Mouse (Mus musculus): ENCODE measurements at regions not wholly inside any gene's neighbourhood (a gene's known extent, or its start where the extent isn't known, plus 50 kb on each side); places are given as distances from the start of the nearest gene placed in this dataset.
"Not testable (repeated sequence)": the region's sequence is repeated elsewhere in the genome, so short reads cannot be mapped to it uniquely, and the experiment has no call there.

DNA sequence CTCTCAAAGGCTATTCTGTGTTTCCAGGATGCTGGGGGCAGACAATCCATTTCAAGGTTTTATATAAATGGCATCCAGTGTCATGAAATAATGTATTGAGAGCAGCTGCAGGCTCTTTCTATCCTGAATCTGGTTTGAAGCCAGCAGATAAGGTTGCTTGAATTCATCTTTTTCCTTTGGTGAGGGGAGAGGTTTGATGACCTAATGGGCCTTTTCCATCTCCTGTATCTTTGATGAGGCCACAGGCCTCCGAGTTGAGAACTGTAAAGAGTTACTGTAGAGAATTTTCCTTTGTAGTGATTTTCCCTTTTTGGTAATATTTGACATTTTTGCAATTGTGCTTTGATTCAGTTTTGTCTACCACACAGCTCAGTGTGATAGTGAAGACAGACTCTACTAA, 458.8 kb upstream of the 1700008P02Rik start:
- no peak for DNase-seq (ENCODE audit: low read depth, low spot score)

DNA sequence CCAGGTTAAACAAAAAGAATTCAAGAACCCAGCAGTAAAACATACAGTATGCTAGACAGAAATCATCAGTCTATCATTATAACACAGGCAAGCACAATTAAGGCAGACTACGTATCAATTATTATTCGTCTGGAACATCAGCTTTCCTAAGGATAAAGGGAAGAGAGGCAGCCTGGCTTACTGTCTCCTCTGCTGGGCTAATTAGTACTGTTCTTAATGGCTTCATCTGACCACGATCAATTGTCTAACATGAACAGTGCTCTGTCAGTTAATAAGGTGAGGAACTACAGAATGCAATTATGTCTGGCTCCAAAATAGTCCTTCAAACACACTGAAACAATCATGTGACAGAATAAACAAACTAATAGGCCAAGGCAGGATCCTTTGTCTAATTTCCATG, 456.6 kb upstream of the 1700008P02Rik start:
- DNase-seq (ENCODE audit: low read depth, low spot score): no peak

GRCm38 (mm10) chr3:7074488-7074887, 454.2 kb upstream of the 1700008P02Rik start:
- DNase-seq (ENCODE audit: low read depth, low spot score): no peak

GRCm38 (mm10) chr3:7041372-7042057, 421.3 kb upstream of the 1700008P02Rik start:
- DNase-seq (ENCODE audit: low read depth, low spot score): no peak

DNA sequence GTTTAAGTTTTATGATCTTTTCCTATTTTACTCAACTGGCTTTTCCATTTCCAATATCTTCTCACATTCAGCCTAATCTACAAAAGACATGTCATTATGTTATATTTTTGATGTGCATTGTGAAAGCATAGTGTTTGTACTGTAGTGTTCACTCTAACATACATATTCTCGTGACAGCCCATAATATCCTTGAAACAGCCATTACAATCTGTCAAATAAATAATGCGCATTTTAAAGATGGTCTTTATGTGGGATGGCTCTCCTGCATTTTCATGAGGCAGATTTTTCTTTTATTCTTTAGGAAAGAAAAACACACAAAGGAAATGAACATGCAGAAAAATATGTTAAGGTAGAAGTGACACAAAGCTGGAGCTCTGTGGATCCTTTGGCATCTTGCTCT, 415.6 kb upstream of the 1700008P02Rik start:
- DNase-seq (ENCODE audit: low read depth, low spot score): no peak

DNA sequence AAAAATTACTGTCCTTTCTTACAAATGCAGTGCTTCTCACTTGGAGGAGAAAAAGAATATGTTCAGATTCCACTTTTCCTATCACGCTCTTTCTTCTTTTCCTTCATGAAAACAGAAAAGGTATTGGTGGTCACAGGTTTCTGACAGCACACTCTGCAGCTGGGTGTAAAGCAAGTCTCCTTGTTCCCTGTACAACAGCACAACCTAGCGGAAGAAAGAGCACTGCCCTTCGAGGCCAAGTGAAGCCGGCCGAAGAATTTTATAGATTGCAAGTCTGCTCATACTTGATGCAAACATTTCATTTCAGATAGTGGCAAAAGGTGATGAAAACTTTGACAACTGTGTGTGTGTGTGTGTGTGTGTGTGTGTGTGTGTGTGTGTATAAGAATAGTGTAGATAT, 407.6 kb upstream of the 1700008P02Rik start:
- peak; percentile 45 for DNase-seq (ENCODE audit: low read depth, low spot score)

GRCm38 (mm10) chr3:7014345-7014973, 394.2 kb upstream of the 1700008P02Rik start:
- no peak for DNase-seq (ENCODE audit: low read depth, low spot score)

GRCm38 (mm10) chr3:7013516-7013915, 393.3 kb upstream of the 1700008P02Rik start:
- no peak for DNase-seq (ENCODE audit: low read depth, low spot score)

DNA sequence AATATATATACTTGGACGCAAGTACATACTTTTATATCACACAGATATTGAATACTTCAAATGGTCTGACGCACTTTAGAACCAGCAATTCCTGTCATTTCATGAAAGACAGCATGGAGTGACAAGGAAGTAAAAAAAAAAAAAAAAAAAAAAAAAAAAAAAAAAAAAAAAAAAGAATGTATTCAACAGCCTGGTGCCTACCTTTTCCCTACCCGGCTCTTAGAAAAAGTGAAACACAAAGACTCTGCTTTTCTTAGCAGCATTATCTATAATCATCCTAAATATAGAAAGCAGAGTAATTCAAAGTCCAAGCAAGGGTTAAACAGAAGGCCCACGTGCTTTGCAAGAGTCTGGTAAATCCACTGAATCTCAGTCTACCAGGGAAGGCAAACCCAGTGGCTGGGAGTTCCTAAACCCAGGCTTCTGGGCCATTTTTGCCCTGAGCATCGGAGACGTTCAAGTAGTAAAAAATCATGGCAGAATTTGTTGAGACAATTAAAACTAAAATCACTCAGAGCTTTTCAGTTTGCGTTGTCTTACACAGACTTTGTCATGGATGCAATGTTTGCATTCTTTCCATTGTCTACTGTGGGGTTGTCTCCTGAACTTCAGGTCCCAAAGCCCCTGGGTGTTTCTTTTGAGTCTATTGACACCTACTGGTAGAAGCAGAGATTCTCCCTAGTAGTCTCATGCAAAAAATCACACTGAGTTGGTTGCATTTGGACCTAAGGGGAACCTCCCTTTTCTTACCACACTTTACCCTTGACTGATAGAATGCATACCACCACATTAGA, 390.2 kb upstream of the 1700008P02Rik start:
- DNase-seq (ENCODE audit: low read depth, low spot score): peak; percentile 59

DNA sequence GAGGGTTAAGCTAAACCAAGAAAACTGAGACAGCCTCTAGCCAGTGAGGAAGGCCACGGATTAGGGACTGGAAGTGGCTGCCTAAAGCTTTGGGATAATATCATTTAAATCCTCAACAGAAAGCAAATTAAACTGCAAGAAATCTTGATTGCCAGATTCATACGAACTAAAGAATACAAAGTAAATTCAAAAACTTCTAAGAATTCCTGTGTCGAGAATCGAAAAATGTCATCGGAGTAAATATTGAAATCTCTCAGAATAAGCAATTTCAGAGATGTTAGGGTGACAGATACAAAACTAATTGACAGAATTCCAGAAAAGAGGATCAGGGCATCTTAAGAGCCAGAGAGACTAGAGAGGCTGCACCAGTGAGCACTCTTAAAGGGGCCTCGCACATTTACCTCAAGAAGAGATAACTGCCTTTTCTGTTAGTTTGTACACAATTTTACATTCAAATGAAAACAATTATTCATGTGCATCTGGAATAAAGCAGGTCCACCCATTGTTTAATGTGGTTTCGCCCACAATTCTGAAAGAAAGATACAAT, 388.5 kb upstream of the 1700008P02Rik start:
- no peak for DNase-seq (ENCODE audit: low read depth, low spot score)

DNA sequence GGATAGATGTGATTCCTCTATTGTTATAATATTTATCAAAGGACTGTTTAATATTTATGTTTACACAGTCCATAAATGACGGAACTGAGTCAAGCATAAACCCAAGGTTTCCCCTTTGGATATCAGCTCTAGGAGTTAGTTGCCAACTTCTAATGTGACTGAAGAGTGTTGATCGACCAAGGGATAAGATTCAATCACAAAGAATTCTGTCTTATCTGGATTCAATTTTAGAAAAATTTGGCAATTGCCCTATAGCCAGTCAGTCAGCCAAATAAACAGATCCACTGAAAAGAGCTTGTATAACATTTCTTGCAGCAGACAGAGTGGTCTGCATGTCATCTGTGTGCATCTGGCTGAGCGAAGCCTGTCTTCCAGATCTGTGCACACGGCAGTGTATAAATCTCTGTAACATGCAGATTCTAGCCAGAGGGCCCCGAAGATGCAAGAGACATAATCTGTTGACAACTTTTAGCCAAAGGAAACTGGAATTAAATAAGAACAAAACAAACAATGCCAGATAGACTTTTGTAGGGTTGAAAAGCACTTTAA, 387.6 kb upstream of the 1700008P02Rik start:
- DNase-seq (ENCODE audit: low read depth, low spot score): no peak

DNA sequence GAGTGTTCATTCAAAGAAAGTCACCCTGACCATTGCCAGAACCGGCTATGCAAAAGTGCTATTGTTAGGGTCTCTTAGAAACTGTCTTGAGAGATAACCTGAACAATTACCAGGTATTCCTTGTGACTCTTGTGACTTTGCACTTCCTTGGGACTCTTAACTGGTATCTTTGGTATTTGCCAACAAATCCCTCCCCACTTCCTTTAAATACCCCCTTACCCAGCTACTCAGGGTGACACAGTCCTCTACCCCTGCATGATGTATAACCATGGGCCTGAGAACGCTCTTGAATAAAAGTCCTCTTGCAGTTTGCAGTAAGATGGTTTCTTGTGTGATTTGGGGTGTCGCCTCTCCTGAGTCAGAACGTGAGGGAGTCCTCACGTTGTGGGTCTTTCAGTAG, 371.5 kb upstream of the 1700008P02Rik start:
- DNase-seq (ENCODE audit: low read depth, low spot score): not testable (repeated sequence)

DNA sequence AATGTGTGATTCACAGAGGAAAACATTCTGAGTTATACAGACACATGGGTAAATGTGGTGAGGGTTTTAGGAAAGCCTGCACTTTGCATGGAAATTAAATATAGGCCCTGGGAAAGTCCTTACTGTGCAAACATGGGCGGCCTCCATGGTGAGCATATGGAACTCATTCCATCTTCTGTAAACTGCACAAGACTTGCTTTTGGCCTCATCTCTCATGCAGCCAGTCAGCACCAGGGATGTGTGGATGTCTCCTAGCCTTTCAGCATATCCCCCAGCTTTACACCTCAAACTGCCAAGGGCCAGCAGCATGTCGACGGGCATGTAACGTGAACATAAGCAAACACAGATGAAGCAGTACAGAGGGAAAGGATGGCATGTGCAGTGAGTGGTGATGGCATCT, 364.7 kb upstream of the 1700008P02Rik start:
- DNase-seq (ENCODE audit: low read depth, low spot score): no peak

- DNase-seq (ENCODE audit: low read depth, low spot score): no peak
These were observed 337.4 kb upstream of the 1700008P02Rik start for GRCm38 (mm10) chr3:6957681-6958080.

DNA sequence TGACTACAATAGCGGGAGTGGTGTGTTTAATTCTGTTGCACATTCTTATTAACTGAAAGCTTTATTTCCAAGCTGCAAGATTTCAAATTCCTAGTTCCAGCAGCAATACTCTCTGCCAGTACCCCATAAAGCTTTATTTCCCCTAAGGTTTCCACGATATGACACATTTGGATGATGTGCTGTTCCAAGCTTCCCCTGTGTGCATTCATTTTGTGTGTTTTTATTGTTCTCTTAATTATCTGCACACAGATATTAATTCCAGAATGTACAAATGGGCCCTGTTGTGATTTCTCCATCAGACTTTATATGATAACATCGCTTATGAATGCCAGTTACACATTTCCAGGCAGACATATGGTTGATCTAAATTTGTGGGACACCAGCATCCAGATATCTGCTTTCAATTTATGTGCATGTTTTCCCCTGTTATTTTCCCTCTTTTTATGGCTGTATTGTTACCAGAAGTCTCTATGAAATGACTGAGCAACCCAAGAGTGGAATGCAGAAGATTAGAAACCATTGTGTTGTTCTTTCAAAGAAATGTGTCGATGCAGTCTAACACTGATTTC, 312.4 kb upstream of the 1700008P02Rik start:
- no peak for DNase-seq (ENCODE audit: low read depth, low spot score)

- no peak for DNase-seq (ENCODE audit: low read depth, low spot score)
These were observed 306.5 kb upstream of the 1700008P02Rik start for GRCm38 (mm10) chr3:6926737-6927136.

DNA sequence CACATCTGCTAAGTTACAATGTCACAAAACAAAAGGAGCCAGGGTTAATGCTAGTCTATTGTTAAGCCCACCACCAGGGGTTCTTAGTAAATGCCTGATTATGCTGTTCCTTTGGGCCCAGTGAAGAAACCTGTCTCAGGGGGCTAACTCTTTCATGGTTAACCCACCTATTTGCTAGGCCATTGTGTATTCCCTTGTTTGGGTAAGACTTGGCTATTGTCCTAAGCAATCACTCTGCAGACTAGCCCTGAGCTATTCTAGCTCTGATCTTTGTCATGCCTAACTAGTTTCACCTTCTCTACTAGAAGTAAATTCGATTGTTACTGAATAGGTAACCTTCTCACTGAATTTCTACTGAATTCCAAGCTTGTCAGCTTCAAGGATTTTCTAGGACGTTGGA, 302.4 kb upstream of the 1700008P02Rik start:
- DNase-seq (ENCODE audit: low read depth, low spot score): not testable (repeated sequence)

DNA sequence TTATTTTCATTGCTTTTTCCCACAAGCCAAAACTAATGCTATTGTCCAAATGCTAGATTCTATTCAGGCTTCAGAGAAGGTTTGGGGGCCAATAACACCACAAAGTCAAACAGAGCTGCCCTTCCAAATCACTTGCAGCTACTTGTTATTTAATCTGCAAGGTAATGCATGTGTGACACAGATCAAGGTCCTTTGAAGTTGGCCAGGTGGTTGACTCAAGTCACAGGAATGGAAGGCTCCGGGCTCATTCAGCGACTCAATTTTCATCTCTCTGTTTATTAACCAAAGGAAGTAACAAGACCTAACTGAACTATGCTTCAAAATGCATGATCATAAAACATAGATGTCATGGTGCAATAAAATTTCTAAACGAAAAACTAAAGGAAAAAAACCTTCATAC, 300.0 kb upstream of the 1700008P02Rik start:
- DNase-seq (ENCODE audit: low read depth, low spot score): no peak

GRCm38 (mm10) chr3:6887936-6888335, 267.7 kb upstream of the 1700008P02Rik start:
- no peak for DNase-seq (ENCODE audit: low read depth, low spot score)

GRCm38 (mm10) chr3:6887053-6887700, 266.9 kb upstream of the 1700008P02Rik start:
- DNase-seq (ENCODE audit: low read depth, low spot score): peak; percentile 50

All from brain, embryonic 18.5 days (tissue).